Mouse (Mus musculus): ENCODE results near the gene Gm10309. TPM values are rescaled to one million over a fixed set of nuclear protein-coding genes. Genes with fewer than 3 reads are reported as not detected.

The Gm10309 gene
- polyA plus RNA-seq, 1 experiment from 2014 or later: 0.32 TPM

GRCm38 (mm10) chr17:86464689-86465363, 40.2 kb downstream of the Gm10309 start:
- no peaks in the 10 kb centered on the region for H3K27me3 ChIP-seq (ENCODE audit: control insufficient read depth, insufficient read depth, low read length)
- H3K4me1 ChIP-seq (ENCODE audit: control insufficient read depth, insufficient read depth, low read length): peaks cover 14% of the 10 kb centered on the region; the same call in 1 of the 2 replicates
- WGBS: 79% methylated on average over 16 of the region's 16 CpGs
- no peaks in the 10 kb centered on the region for H3K9me3 ChIP-seq (ENCODE audit: control insufficient read depth, low read depth, low read length)
- H3K9ac ChIP-seq (replicated peaks; ENCODE audit: low read depth, low read length): no peak overlapping the region
- no peaks in the 10 kb centered on the region for H3K36me3 ChIP-seq (ENCODE audit: control insufficient read depth, insufficient read depth, low read length)
- no peak overlapping the region for H3K4me2 ChIP-seq (replicated peaks; ENCODE audit: low read depth, low read length)
- H3K4me3 ChIP-seq (ENCODE audit: low read depth, low read length): no peak overlapping the region
- no peak for ATAC-seq (ENCODE audit: insufficient number of reproducible peaks, insufficient read depth, low FRiP score, low read depth)
- H3K27ac ChIP-seq (ENCODE audit: low read length): no peak overlapping the region

GRCm38 (mm10) chr17:86464197-86464596, 40.8 kb downstream of the Gm10309 start:
- no peak for ATAC-seq (ENCODE audit: insufficient number of reproducible peaks, insufficient read depth, low FRiP score, low read depth)
- Histone ChIP-seq H3K36me3 (ENCODE audit: control insufficient read depth, insufficient read depth, low read length) (no peaks in the 10 kb centered on the region), H3K9me3 (ENCODE audit: control insufficient read depth, low read depth, low read length) (no peaks in the 10 kb centered on the region), H3K27ac (ENCODE audit: low read length) (no peak overlapping the region), H3K4me1 (ENCODE audit: control insufficient read depth, insufficient read depth, low read length) (peaks cover 14% of the 10 kb centered on the region; the same call in 1 of the 2 replicates), H3K4me2 (replicated peaks; ENCODE audit: low read depth, low read length) (no peak overlapping the region), H3K27me3 (ENCODE audit: control insufficient read depth, insufficient read depth, low read length) (no peaks in the 10 kb centered on the region), H3K9ac (replicated peaks; ENCODE audit: low read depth, low read length) (no peak overlapping the region), H3K4me3 (ENCODE audit: low read depth, low read length) (no peak overlapping the region)
- WGBS: 84% methylated on average over 8 of the region's 8 CpGs

GRCm38 (mm10) chr17:86463369-86463768, 41.7 kb downstream of the Gm10309 start:
- ATAC-seq (ENCODE audit: insufficient number of reproducible peaks, insufficient read depth, low FRiP score, low read depth): no peak
- H3K4me2 ChIP-seq (replicated peaks; ENCODE audit: low read depth, low read length): no peak overlapping the region
- no peak overlapping the region for H3K9ac ChIP-seq (replicated peaks; ENCODE audit: low read depth, low read length)
- H3K4me1 ChIP-seq (ENCODE audit: control insufficient read depth, insufficient read depth, low read length): peaks cover 14% of the 10 kb centered on the region; the same call in 1 of the 2 replicates
- no peaks in the 10 kb centered on the region for H3K36me3 ChIP-seq (ENCODE audit: control insufficient read depth, insufficient read depth, low read length)
- no peaks in the 10 kb centered on the region for H3K27me3 ChIP-seq (ENCODE audit: control insufficient read depth, insufficient read depth, low read length)
- no peak overlapping the region for H3K4me3 ChIP-seq (ENCODE audit: low read depth, low read length)
- 65% methylated on average over 3 of the region's 3 CpGs for WGBS
- no peaks in the 10 kb centered on the region for H3K9me3 ChIP-seq (ENCODE audit: control insufficient read depth, low read depth, low read length)
- no peak overlapping the region for H3K27ac ChIP-seq (ENCODE audit: low read length)

- Histone ChIP-seq H3K9me3 (ENCODE audit: control insufficient read depth, low read depth, low read length) (no peaks in the 10 kb centered on the region), H3K9ac (replicated peaks; ENCODE audit: low read depth, low read length) (no peak overlapping the region), H3K36me3 (ENCODE audit: control insufficient read depth, insufficient read depth, low read length) (no peaks in the 10 kb centered on the region), H3K4me1 (ENCODE audit: control insufficient read depth, insufficient read depth, low read length) (no peaks in the 10 kb centered on the region), H3K27me3 (ENCODE audit: control insufficient read depth, insufficient read depth, low read length) (no peaks in the 10 kb centered on the region), H3K4me2 (replicated peaks; ENCODE audit: low read depth, low read length) (no peak overlapping the region), H3K4me3 (ENCODE audit: low read depth, low read length) (no peak overlapping the region), H3K27ac (ENCODE audit: low read length) (no peak overlapping the region)
- WGBS: 68% methylated on average over 17 of the region's 17 CpGs
- ATAC-seq (ENCODE audit: insufficient number of reproducible peaks, insufficient read depth, low FRiP score, low read depth): no peak
Measured at GRCm38 (mm10) chr17:86460645-86461430, 44.2 kb downstream of the Gm10309 start.

GRCm38 (mm10) chr17:86458302-86458980, 46.6 kb downstream of the Gm10309 start:
- no peak for ATAC-seq (ENCODE audit: insufficient number of reproducible peaks, insufficient read depth, low FRiP score, low read depth)
- Histone ChIP-seq H3K9ac (replicated peaks; ENCODE audit: low read depth, low read length) (no peak overlapping the region), H3K4me3 (ENCODE audit: low read depth, low read length) (no peak overlapping the region), H3K4me1 (ENCODE audit: control insufficient read depth, insufficient read depth, low read length) (no peaks in the 10 kb centered on the region), H3K36me3 (ENCODE audit: control insufficient read depth, insufficient read depth, low read length) (no peaks in the 10 kb centered on the region), H3K27me3 (ENCODE audit: control insufficient read depth, insufficient read depth, low read length) (no peaks in the 10 kb centered on the region), H3K9me3 (ENCODE audit: control insufficient read depth, low read depth, low read length) (no peaks in the 10 kb centered on the region), H3K4me2 (replicated peaks; ENCODE audit: low read depth, low read length) (no peak overlapping the region), H3K27ac (ENCODE audit: low read length) (no peak overlapping the region)
- 81% methylated on average over 11 of the region's 11 CpGs for WGBS

- 82% methylated on average over 6 of the region's 6 CpGs for WGBS
- ATAC-seq (ENCODE audit: insufficient number of reproducible peaks, insufficient read depth, low FRiP score, low read depth): no peak
- no peak overlapping the region for H3K27ac ChIP-seq (ENCODE audit: low read length)
- no peak overlapping the region for H3K9ac ChIP-seq (replicated peaks; ENCODE audit: low read depth, low read length)
- no peak overlapping the region for H3K4me2 ChIP-seq (replicated peaks; ENCODE audit: low read depth, low read length)
- H3K36me3 ChIP-seq (ENCODE audit: control insufficient read depth, insufficient read depth, low read length): no peaks in the 10 kb centered on the region
- H3K9me3 ChIP-seq (ENCODE audit: control insufficient read depth, low read depth, low read length): no peaks in the 10 kb centered on the region
- no peaks in the 10 kb centered on the region for H3K27me3 ChIP-seq (ENCODE audit: control insufficient read depth, insufficient read depth, low read length)
- H3K4me3 ChIP-seq (ENCODE audit: low read depth, low read length): no peak overlapping the region
- no peaks in the 10 kb centered on the region for H3K4me1 ChIP-seq (ENCODE audit: control insufficient read depth, insufficient read depth, low read length)
Measured at GRCm38 (mm10) chr17:86456512-86456911, 48.5 kb downstream of the Gm10309 start.

GRCm38 (mm10) chr17:86454351-86454706, 50.7 kb downstream of the Gm10309 start:
- Histone ChIP-seq H3K4me1 (ENCODE audit: control insufficient read depth, insufficient read depth, low read length) (no peaks in the 10 kb centered on the region), H3K27ac (ENCODE audit: low read length) (no peak overlapping the region), H3K27me3 (ENCODE audit: control insufficient read depth, insufficient read depth, low read length) (no peaks in the 10 kb centered on the region), H3K9ac (replicated peaks; ENCODE audit: low read depth, low read length) (no peak overlapping the region), H3K9me3 (ENCODE audit: control insufficient read depth, low read depth, low read length) (no peaks in the 10 kb centered on the region), H3K36me3 (ENCODE audit: control insufficient read depth, insufficient read depth, low read length) (no peaks in the 10 kb centered on the region), H3K4me2 (replicated peaks; ENCODE audit: low read depth, low read length) (no peak overlapping the region), H3K4me3 (ENCODE audit: low read depth, low read length) (no peak overlapping the region)
- WGBS: 83% methylated on average over 3 of the region's 3 CpGs
- ATAC-seq (ENCODE audit: insufficient number of reproducible peaks, insufficient read depth, low FRiP score, low read depth): no peak

- Histone ChIP-seq H3K9me3 (ENCODE audit: control insufficient read depth, low read depth, low read length) (no peaks in the 10 kb centered on the region), H3K4me2 (replicated peaks; ENCODE audit: low read depth, low read length) (no peak overlapping the region), H3K4me3 (ENCODE audit: low read depth, low read length) (no peak overlapping the region), H3K27me3 (ENCODE audit: control insufficient read depth, insufficient read depth, low read length) (no peaks in the 10 kb centered on the region), H3K4me1 (ENCODE audit: control insufficient read depth, insufficient read depth, low read length) (no peaks in the 10 kb centered on the region), H3K27ac (ENCODE audit: low read length) (no peak overlapping the region), H3K9ac (replicated peaks; ENCODE audit: low read depth, low read length) (no peak overlapping the region), H3K36me3 (ENCODE audit: control insufficient read depth, insufficient read depth, low read length) (no peaks in the 10 kb centered on the region)
- ATAC-seq (ENCODE audit: insufficient number of reproducible peaks, insufficient read depth, low FRiP score, low read depth): no peak
- 67% methylated on average over 14 of the region's 14 CpGs for WGBS
Measured at GRCm38 (mm10) chr17:86453673-86454350, 51.2 kb downstream of the Gm10309 start.

All from stomach, embryonic 14.5 days (tissue).